Mouse (Mus musculus) gastrocnemius, postnatal 4 days (tissue): ENCODE results near the gene Sh3bp5l. TPM values are rescaled to one million over a fixed set of nuclear protein-coding genes. Genes with fewer than 3 reads are reported as not detected.
A peak's percentile ranks its signal among the peaks of the same experiment; 100 is the strongest.
"Not testable (repeated sequence)": the region's sequence is repeated elsewhere in the genome, so short reads cannot be mapped to it uniquely, and the experiment has no call there.

Experiments used
- DNase-seq, 2 experiments: peaks; one replicate each; pipeline ENCODE4 v3.0.0; 2021 to 2022; ENCODE audit warnings: low spot score in 2 of 2, mixed read lengths in 2 of 2
- total RNA-seq, 2 experiments: library from RNA; stranded (reverse); gene quantifications; 2 replicates each; pipeline ENCODE4 v1.2.3; 2021

Sh3bp5l gene
- total RNA-seq, 2 experiments from 2014 or later = 31.0 to 36.5 TPM

DNA sequence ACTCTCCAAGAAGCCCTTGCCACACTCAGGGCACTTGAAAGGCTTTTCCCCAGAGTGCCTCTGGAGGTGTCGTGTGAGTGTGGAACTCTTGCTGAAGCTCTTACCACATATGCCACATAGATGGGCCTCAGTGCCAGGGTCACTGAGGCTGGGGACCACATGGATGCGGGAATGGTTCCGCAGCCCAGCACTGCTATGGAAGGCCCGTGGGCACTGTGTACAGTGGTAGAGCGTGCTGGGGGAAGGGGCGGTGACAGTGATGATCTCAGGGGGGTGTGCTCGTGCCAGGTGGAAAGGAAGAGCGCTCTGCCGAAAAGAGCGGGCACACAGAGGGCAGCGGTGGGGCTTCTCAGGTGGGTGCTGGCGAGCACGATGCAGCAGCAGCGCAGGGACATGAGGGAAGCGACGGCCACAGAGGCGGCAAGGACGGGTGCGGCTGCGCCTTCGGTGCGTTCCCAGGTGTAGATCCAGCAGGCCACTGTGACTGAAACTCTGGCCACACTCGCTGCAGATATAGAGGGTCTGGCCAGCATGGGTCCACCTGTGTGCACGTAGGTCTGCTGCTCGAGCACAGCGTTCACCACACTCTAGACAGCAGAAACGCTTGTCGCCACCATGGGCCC is 13.6 kb upstream of the Sh3bp5l start:
- DNase-seq = no peak

DNA sequence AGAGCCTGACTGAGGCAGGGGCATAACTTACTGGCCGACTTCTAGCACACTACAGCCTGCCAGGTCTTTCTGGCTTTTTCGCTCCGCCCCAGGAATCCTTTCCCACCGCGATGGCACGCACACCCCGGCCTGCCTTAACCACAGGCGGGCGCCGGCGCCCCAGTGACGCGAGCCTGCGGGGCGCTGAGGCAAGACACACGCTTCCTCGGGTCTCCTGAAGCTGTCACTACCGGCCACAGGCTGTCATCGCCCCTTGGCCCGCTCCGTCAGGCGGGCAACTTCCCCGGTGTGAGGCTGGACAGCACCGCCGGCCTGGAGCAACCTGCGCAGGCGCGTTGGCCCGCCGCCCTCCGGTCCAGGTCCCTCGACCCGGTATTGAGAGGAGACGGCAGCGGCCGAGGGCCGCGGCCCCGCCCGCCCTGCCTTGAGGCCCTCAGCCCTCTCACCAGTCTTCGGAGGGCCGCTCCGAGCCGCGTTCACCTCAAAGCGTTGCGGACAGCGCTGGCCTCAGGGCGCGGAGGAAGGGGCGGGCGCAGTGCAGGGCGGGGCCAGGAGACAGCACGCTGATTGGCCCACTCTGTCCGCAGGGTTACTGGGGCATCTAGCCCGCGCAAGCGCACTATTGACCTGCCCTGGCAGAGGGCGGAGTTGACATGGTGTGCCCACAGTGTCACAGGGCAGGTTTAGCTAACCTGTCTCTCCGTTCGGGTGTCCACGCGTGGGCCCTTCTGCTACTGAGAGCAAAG is 7.5 kb upstream of the Sh3bp5l start:
- DNase-seq = peak; percentile 92 to 97

GRCm38 (mm10) chr11:58323570-58324340 is 6.8 kb upstream of the Sh3bp5l start:
- no peak for DNase-seq

DNA sequence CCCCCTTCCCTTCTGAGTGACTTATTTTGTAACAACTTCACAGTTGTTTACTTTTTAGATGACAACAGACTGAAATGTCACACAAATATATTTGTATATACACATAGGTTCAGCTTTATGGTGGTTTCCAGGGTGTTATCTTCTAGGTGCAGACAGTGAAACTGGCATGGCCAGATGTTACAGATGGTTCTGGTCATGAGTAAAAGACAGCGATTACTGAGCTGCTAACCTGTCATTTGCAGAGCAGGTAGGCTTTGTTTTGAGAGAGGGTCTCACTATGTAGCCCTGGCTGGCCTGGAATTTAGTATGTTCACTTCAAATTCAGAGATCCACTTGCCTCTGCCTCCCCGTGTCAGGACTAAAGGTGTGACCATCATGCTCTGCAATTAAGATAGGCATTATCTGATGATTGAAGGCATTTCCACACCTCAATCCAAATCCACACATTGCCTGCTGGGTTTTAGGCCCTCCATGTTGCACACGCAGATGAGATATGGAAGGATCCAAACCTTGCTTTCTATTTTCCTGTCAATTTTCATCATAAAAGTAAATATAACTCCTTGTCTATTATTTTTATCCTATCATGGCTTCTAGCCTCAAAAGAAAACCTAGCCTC is 5.8 kb upstream of the Sh3bp5l start:
- no peak for DNase-seq

GRCm38 (mm10) chr11:58326781-58327180 is 3.7 kb upstream of the Sh3bp5l start:
- DNase-seq = no peak

DNA sequence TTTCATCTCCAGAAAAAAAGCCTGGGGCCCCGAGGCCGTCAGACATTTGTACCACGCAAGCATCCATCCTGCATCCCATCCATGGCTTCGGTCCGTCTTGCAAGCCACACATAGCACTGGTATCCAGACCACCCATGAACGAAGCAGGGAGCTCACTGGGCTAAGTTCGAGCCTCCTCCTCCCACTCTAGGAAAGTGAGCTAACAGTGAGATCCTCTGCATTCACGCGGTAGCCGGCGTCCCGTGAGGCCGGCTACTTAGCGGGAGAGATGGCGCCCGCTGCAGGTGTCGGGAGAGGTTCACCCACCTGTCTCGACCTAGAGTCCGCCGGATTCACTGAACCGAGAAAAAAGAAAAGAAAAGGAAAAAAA is 633 bp upstream of the Sh3bp5l start:
- DNase-seq = no peak

GRCm38 (mm10) chr11:58331149-58331495 is 598 bp downstream of the Sh3bp5l start:
- DNase-seq = no peak

DNA sequence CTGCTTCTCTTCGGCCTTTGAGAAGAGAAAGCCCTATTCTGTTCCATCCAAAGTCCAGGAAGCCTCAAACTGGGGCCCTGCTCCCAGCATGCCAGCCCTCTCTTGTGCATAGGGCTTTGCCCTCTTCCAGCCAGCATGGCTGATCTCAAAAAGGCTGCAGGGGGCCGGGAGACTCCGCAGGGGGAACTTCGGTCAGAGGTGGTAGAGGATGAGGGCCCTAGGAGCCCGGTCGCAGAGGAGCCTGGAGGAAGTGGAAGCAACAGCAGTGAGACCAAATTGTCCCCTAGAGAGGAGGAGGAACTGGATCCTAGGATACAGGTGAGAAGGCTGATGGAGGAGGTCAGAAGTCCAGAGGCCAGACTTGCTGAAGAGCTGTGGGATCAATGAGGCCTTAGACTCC is 1.0 kb downstream of the Sh3bp5l start:
- DNase-seq = no peak

DNA sequence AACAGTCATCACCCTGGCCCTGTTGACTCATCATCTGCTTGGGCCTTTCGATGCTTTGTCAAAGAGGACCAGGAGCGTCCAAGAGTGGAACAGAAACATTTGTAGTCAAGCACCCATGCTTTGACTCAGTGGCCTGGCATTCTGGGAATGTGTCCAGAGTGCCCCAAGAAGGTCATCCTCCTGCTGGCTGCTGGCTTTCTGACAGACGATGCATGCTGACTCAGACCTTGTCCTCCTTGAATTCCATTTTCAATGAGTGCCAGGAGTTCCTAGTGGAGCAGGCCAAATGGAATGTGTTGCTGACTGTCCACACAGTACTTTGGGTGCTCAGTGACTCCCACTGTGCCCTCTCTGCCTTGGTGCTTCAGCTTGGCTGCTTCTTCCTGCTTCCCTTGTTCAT is 4.2 kb downstream of the Sh3bp5l start:
- no peak for DNase-seq

GRCm38 (mm10) chr11:58346745-58347144 is 16.2 kb downstream of the Sh3bp5l start:
- no peak for DNase-seq

DNA sequence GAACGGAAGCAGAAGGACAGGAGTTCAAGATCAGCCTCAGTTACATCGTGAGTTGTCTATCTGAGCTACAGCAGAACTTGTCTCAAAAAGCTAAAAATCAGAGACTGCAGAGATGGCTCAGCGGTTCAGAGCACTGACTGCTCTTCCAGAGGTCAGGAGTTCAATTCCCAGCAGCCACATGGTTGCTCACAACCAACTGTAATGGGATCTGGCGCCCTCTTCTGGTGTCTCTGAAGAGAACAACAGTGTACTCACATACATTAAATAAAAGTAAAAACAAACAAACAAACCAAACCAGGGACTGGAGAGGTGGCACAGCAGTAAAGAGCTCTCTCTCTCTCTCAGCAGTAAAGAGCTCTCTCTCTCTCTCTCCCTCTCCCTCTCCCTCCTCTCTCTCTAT is 20.1 kb downstream of the Sh3bp5l start:
- DNase-seq = no peak

DNA sequence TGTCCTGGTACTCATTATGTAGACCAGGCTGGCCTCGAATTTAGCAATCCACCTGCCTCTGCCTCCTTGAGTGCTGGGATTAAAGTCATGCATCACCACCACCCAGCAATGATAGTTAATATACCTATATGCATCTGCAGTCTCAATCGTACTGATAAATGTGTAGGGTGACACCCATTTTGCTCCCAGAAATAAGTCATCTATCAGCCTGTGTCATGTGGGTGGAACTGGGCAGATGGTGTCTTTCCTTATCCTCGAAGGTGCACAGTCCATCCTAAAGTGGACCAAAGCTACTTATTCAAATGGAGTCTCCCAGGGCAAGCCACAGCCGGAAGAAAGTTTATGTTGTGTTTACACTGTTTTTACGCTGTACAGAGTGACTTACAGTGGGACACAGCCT is 20.7 kb downstream of the Sh3bp5l start:
- no peak for DNase-seq

DNA sequence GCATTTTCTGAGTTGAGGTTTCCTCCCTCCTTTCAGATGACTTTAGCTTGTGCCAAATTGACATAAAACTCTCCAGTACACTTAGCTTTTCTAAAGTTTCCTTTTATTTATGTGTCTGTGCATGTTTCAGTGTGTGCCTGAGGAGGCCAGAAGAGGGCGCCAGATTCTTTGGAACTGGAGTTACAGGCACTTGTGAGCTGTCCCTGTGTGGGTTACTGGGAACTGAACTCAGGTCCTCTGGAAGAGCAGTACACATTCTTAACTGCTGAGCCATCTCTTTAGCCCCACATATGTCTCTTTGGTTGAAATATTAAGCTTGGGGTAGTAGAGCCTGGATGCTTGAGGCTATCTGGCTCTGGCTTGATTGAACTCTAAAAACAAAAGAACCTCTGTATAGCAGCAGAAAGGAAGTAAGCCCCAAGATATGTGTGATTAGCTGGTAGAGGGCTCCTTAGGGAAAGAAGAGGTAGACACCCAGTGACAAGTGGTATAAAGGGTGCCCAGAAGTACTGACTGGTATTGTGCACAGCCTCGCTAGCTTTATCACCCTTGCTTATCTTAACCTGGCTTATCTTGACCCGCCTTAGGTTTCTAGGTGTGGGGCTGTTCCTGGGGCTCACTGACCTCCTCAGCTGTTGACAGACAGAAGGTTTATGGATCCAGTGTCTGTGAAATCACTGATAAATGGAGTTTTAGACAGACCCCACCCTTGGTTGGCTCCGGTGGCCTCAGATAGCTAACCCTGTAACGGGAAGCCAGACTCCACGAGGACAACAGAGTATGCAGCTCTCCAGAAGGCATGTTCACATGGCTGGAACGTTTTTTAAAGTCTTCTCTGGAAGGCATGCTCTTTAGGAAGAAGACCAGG is 22.4 kb downstream of the Sh3bp5l start:
- DNase-seq = no peak

GRCm38 (mm10) chr11:58353709-58354108 is 23.2 kb downstream of the Sh3bp5l start:
- no peak for DNase-seq

GRCm38 (mm10) chr11:58354476-58354875 is 24.0 kb downstream of the Sh3bp5l start:
- DNase-seq = no peak

DNA sequence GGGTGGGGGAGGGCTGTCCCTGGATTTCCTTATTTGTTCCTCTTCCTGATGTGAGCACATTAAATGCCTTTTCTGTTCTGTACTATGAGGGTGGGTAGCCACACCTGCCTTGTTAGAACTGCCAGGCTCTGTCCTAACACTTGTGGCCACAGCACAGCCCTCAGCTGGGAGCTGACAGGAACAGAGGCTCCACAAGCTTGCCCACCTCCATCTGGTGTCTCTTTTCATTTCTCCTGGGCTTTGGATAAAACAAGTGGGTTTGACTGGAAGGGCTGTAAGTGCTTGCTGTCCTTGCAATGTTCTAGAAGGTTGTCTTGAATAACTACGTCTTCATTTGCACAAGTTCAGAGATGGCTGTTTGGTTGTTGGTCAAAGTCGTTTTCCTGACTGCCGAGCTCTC is 24.4 kb downstream of the Sh3bp5l start:
- DNase-seq = no peak

GRCm38 (mm10) chr11:58357042-58357441 is 26.5 kb downstream of the Sh3bp5l start:
- DNase-seq = no peak

- DNase-seq = no peak
These were observed 27.5 kb downstream of the Sh3bp5l start for GRCm38 (mm10) chr11:58357844-58358534.

DNA sequence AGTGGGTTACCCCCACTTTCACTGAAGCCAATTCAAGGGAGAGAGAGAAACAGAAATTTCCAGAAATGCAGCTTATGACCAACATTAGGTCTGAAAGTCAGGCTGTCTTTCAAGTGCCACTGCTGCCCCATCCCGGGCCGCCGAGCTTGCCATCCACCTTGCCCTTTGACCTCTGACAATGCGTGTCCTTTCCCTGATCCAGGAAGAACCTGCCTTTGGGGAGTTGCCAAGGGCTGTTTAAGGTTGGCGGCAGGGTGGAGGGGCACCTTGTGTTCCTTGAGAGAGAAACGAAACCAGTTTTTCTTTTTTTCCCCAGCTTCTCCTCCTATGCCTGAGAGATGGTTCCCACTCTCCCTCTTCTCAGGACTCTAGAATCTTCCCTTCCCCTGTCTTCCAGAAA is 32.0 kb downstream of the Sh3bp5l start:
- not testable (repeated sequence) for DNase-seq

DNA sequence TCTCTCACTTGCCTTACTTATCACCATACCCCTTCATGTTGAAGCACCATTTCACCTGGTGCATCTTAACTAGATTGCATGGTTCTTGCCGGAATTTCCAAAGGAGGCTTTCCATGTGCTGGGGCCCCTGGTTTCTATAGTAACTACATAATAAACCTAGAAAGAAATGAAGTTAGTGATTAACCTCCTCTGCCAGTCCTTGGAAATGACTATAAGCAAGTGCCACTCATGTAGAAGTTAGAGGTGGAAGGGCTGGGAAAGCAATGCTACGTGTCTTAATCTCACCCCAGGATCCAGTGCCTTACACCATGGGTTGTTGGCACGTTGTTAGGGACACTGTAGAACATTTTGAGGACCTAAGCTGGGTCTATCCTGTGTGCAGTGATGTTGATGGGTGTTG is 33.9 kb downstream of the Sh3bp5l start:
- DNase-seq = no peak
